Mouse (Mus musculus) C2C12 (cell line): ENCODE measurements around the gene Lrba. TPM values are rescaled to one million over a fixed set of nuclear protein-coding genes. Genes with fewer than 3 reads are reported as not detected.
A peak's percentile ranks its signal among the peaks of the same experiment; 100 is the strongest.

Experiments
- H3K27me3 ChIP-seq: one replicate; pipeline ENCODE4 v1.6.1; 2011; ENCODE audit not compliant: control insufficient read depth, insufficient read depth, insufficient read length
- H3K36me3 ChIP-seq: one replicate; pipeline ENCODE4 v1.6.1; 2011; ENCODE audit not compliant: control insufficient read depth, insufficient read depth
- H3K4me3 ChIP-seq: one replicate; pipeline ENCODE4 v1.5.1; 2011; ENCODE audit warnings: mild to moderate bottlenecking, control low read depth; ENCODE audit not compliant: poor library complexity, insufficient read depth, severe bottlenecking
- H3K79me2 ChIP-seq: one replicate; pipeline ENCODE4 v1.6.1; 2011; ENCODE audit not compliant: control insufficient read depth, insufficient read depth
- H3K79me3 ChIP-seq: one replicate; pipeline ENCODE4 v1.6.1; 2011; ENCODE audit warnings: low read depth, control low read depth
- H3ac ChIP-seq: one replicate; pipeline ENCODE3; 2011; ENCODE audit warnings: low read depth; ENCODE audit not compliant: control insufficient read depth, insufficient read length
- CEBPB ChIP-seq: IDR thresholded peaks from one replicate; pipeline ENCODE4 v1.6.1; 2011; ENCODE audit warnings: low read depth, mild to moderate bottlenecking, control low read depth, moderate library complexity
- CTCF ChIP-seq: IDR thresholded peaks from one replicate; pipeline ENCODE4 v1.5.1; 2011; ENCODE audit not compliant: control insufficient read depth, insufficient read depth, insufficient read length
- FOSL1 ChIP-seq: IDR thresholded peaks from one replicate; pipeline ENCODE4 v1.8.0; 2011; ENCODE audit warnings: mild to moderate bottlenecking, low read length; ENCODE audit not compliant: poor library complexity, insufficient read depth, severe bottlenecking
- MAX ChIP-seq: IDR thresholded peaks from one replicate; pipeline ENCODE4 v1.6.1; 2011; ENCODE audit warnings: mild to moderate bottlenecking, control low read depth
- MYOD1 ChIP-seq: IDR thresholded peaks from one replicate; pipeline ENCODE4 v1.6.1; 2011; ENCODE audit warnings: low read depth; ENCODE audit not compliant: control insufficient read depth, insufficient read length
- MYOG ChIP-seq: IDR thresholded peaks from one replicate; pipeline ENCODE4 v1.6.1; 2011; ENCODE audit not compliant: control insufficient read depth, insufficient read length; ENCODE audit errors: extremely low read depth
- USF1 ChIP-seq: IDR thresholded peaks from one replicate; pipeline ENCODE4 v1.6.1; 2011; ENCODE audit warnings: low read depth, mild to moderate bottlenecking, control low read depth, moderate library complexity
- polyA plus RNA-seq: library from polyadenylated mRNA; unstranded; fragments of >200 nt; fragmentation: generic; extraction: Trizol; gene quantifications from one replicate; pipeline ENCODE4 v1.2.1, GENCODE M21; 2012; ENCODE audit warnings: missing spikeins

Gene Lrba
- polyA plus RNA-seq, 1 experiment: 2.6 TPM

DNA sequence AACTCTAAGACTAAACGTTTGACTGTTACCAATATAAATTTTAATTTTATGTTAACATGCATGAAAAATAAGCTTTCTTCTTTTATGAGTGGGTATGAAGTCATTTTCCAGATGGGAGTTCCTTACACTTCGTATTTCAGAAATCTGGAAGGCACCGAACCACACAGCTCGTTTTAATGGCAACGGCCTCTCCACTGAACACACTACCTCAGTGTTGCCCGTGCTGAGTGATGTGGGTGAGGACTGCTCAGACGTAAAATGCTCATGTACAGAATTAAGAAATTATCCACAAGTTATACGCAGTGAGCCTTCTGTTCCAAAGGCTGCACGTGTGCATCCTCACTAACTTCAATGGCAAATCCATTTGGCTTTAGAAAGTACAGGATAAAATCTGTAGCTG, 582.4 kb downstream of the Lrba start:
- no peaks in the 10 kb centered on the region for H3K36me3 ChIP-seq

GRCm38 (mm10) chr3:86807750-86808467, 583.4 kb downstream of the Lrba start:
- Histone ChIP-seq H3K36me3 (no peaks in the 10 kb centered on the region), H3K27me3 (no peaks in the 10 kb centered on the region), H3K4me3 (no peak overlapping the region), H3K79me3 (no peaks in the 10 kb centered on the region), H3ac (no peak overlapping the region), H3K79me2 (no peaks in the 10 kb centered on the region)
- TF ChIP-seq FOSL1: no peak
- no peak for TF ChIP-seq MAX
- TF ChIP-seq CEBPB: no peak
- no peak for TF ChIP-seq CTCF
- no peak for TF ChIP-seq USF1
- TF ChIP-seq MYOG: no peak
- TF ChIP-seq MYOD1: no peak

More for the DNA sequence above, 582.4 kb downstream of the Lrba start:
- Histone ChIP-seq H3K4me3 (no peak overlapping the region), H3ac (no peak overlapping the region), H3K79me2 (no peaks in the 10 kb centered on the region), H3K27me3 (no peaks in the 10 kb centered on the region), H3K79me3 (no peaks in the 10 kb centered on the region)
- no peak for TF ChIP-seq MYOD1
- no peak for TF ChIP-seq USF1
- TF ChIP-seq MYOG: no peak
- TF ChIP-seq MAX: no peak
- no peak for TF ChIP-seq CEBPB
- TF ChIP-seq FOSL1: no peak
- TF ChIP-seq CTCF: no peak

DNA sequence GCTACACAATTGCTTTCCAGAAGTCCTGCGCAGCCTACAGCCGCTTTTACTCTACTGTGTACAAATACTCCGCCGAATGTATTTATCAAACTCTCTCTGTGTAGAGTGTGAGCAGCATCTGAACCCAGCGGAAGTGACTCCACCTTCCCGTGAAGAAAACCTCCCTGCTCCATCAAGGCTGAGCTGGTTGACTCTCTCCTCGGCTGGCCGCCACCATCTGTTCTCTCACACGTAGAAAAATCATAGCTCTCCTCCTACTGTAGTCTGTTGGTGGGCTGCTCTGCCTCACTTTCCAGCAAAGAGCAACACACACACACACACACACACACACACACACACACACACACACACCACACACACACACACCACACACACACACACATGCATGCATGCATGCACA, 584.7 kb downstream of the Lrba start:
- Histone ChIP-seq H3K36me3 (no peaks in the 10 kb centered on the region), H3K79me2 (no peaks in the 10 kb centered on the region), H3ac (no peak overlapping the region), H3K27me3 (no peaks in the 10 kb centered on the region), H3K4me3 (no peak overlapping the region), H3K79me3 (no peaks in the 10 kb centered on the region)
- no peak for TF ChIP-seq MYOG
- TF ChIP-seq FOSL1: no peak
- TF ChIP-seq USF1: no peak
- no peak for TF ChIP-seq CEBPB
- no peak for TF ChIP-seq MYOD1
- TF ChIP-seq CTCF: no peak
- no peak for TF ChIP-seq MAX

- Histone ChIP-seq H3ac (no peak overlapping the region), H3K79me3 (no peaks in the 10 kb centered on the region), H3K27me3 (no peaks in the 10 kb centered on the region), H3K79me2 (no peaks in the 10 kb centered on the region), H3K36me3 (no peaks in the 10 kb centered on the region), H3K4me3 (no peak overlapping the region)
- TF ChIP-seq CTCF (no peak), MYOG (no peak), USF1 (no peak), CEBPB (no peak)
These were observed 585.2 kb downstream of the Lrba start for GRCm38 (mm10) chr3:86809646-86810045.

- H3ac ChIP-seq: no peak overlapping the region
- H3K27me3 ChIP-seq: no peaks in the 10 kb centered on the region
- no peaks in the 10 kb centered on the region for H3K79me3 ChIP-seq
- H3K36me3 ChIP-seq: no peaks in the 10 kb centered on the region
- no peaks in the 10 kb centered on the region for H3K79me2 ChIP-seq
- TF ChIP-seq MAX (no peak), USF1 (no peak), CTCF (no peak), MYOG (no peak), CEBPB (no peak), MYOD1 (no peak), FOSL1 (no peak)
- no peak overlapping the region for H3K4me3 ChIP-seq
These were observed 586.4 kb downstream of the Lrba start for GRCm38 (mm10) chr3:86810908-86811307.

- Histone ChIP-seq H3K36me3 (no peaks in the 10 kb centered on the region), H3K79me2 (no peaks in the 10 kb centered on the region), H3K4me3 (no peak overlapping the region), H3K79me3 (no peaks in the 10 kb centered on the region), H3ac (no peak overlapping the region), H3K27me3 (no peaks in the 10 kb centered on the region)
- TF ChIP-seq USF1 (no peak), CTCF (peak; percentile 91)
These were observed 588.2 kb downstream of the Lrba start for GRCm38 (mm10) chr3:86812689-86813088.
